Comparison of ENCODE assay signal across 20 mouse cellular contexts in the genomic region with DNA sequence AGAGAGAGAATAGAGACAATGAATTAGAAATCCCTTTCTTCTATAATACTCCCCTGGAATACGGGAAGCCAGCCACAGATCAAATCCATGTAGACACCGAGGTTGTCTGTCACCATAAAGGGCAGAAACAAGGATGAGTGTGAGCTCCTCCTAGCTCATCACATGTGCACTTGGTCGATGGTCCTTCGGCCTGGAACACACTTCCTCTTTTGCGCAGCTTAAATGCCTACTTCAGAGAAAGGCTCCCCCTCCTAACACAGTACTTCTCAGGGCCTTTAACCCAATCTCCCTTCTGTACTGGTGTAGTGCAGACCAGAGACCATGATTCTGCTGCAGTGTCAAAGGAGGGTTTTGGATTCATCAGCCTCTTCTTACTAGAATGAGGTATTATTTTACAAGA.
"Had no signal": no experiment of that assay in that cellular context is flagged by ENCODE, and none has a peak within 500 bp of the region (broad histone marks: within the 10 kb centered on the region; RNA-seq: fewer than 3 reads in every experiment).

No protein-coding gene starts in this region.

- H3K9ac ChIP-seq: kidney, embryonic 15.5 days; limb, embryonic 13.5 days; liver, embryonic 12.5 days; liver, embryonic 15.5 days; lung, embryonic 15.5 days; midbrain, embryonic 12.5 days; neural tube, embryonic 13.5 days had no signal

- ATAC-seq: liver, embryonic 12.5 days; midbrain, embryonic 16.5 days had no signal

- H3K4me3 ChIP-seq: kidney, embryonic 15.5 days; limb, embryonic 13.5 days; liver, embryonic 12.5 days; liver, embryonic 15.5 days; lung, embryonic 15.5 days; midbrain, embryonic 12.5 days; myocyte; neural tube, embryonic 13.5 days had no signal

- H3K4me1 ChIP-seq: kidney, embryonic 15.5 days; liver, embryonic 12.5 days; liver, embryonic 15.5 days; lung, embryonic 15.5 days; midbrain, embryonic 12.5 days had no signal

- H3K27ac ChIP-seq: kidney, embryonic 15.5 days; limb, embryonic 13.5 days; liver, embryonic 12.5 days; liver, embryonic 15.5 days; lung, embryonic 15.5 days; midbrain, embryonic 12.5 days; neural tube, embryonic 13.5 days had no signal

- H3K27me3 ChIP-seq: kidney, embryonic 15.5 days; liver, embryonic 12.5 days; liver, embryonic 15.5 days; midbrain, embryonic 12.5 days; neural tube, embryonic 13.5 days had no signal

- H3K36me3 ChIP-seq: kidney, embryonic 15.5 days; limb, embryonic 13.5 days; liver, embryonic 12.5 days; liver, embryonic 15.5 days; lung, embryonic 15.5 days; midbrain, embryonic 12.5 days; neural tube, embryonic 13.5 days had no signal

- DNase-seq: kidney, adult 8-10 months; kidney, postnatal 10 days; kidney, postnatal 36 days; layer of hippocampus, postnatal 36 days; left cerebral cortex, postnatal 4 days; liver; lung, adult 18-20 months; lung, postnatal 10 days; lung, postnatal 36 days; thymus, adult 18-20 months; thymus, postnatal 36 days had no signal

- H3K9me3 ChIP-seq: kidney, embryonic 15.5 days; limb, embryonic 13.5 days; liver, embryonic 12.5 days; liver, embryonic 15.5 days; lung, embryonic 15.5 days; midbrain, embryonic 12.5 days; neural tube, embryonic 13.5 days had no signal

- H3K4me2 ChIP-seq: kidney, embryonic 15.5 days; limb, embryonic 13.5 days; liver, embryonic 12.5 days; liver, embryonic 15.5 days; lung, embryonic 15.5 days; midbrain, embryonic 12.5 days; neural tube, embryonic 13.5 days had no signal
